Mouse (Mus musculus) heart, postnatal 4 days (tissue): ENCODE data around the gene Hbb-bh2. TPM values are rescaled to one million over a fixed set of nuclear protein-coding genes. Genes with fewer than 3 reads are reported as not detected.
"Not testable (repeated sequence)": the region's sequence is repeated elsewhere in the genome, so short reads cannot be mapped to it uniquely, and the experiment has no call there.

Source experiments
- DNase-seq: peaks from one replicate; pipeline ENCODE4 v3.0.0; 2021
- total RNA-seq, 2 experiments: library from RNA; stranded (reverse); gene quantifications; 2 replicates each; pipeline ENCODE4 v1.2.3; 2021

Gene Hbb-bh2
- not detected for total RNA-seq

DNA sequence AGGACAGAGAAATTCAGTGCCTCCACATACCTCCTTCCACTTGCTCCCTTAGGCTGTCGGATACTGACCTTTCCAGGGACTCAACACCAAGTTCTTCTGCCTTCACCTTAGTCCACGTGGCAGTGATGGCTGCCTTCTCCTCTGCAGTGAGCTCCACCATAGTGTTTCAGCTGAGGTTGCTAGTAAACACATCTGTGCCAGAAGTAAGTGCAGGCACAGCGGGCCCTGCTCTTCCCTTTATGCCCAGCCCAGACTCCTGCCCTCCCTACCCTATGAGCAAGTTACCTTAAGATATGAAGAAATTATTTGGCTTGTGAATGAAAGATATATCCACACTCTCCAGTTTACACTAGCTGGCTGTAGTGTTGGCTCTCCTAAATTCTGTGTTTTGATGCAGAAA, at the start of gene Hbb-bh2:
Gene Hbb-bh2, minus strand, starts transcription at position 253 of the 400 bp plus-strand sequence.
- DNase-seq: no peak

DNA sequence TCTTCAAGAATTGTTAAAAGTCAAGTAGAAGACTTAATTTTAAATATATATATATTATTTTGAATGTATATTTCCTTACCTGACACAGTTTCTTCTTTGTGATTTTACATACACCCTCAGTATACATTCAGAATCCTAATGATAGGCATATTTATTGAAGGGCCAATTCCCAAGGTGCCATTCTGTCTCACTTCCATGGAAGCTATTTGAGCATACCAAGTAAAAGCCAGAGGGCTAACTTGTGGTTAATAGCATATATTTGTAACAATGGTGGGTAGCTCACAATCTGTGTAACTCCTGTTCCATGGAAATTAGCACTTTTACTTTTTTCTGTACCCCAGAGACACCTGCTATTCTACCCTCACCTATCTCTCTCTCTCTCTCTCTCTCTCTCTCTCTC, 45.8 kb upstream of the Hbb-bh2 start, which contains the start of gene Olfr66:
Gene Olfr66, minus strand, starts transcription at position 101 of the 400 bp plus-strand sequence.
- DNase-seq: no peak

DNA sequence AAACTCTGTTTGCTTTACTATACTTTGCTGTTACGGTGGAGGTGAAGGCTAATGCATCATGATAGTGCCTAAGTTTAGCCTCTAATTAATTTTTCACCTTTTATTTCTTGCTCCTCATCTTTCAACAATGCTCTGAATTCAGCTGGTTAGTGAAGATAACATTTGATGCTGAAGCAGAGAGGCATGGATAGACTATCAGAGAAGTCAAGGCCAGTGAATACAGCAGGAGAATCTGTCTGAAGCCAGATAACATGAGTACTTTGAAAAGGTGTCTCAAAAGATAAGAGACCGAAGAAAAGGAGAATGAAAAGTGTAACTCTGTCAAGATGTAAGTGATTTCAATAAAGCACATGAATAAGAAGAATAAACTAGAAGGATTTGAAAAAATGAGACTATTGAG, 36.8 kb upstream of the Hbb-bh2 start:
- DNase-seq: no peak

DNA sequence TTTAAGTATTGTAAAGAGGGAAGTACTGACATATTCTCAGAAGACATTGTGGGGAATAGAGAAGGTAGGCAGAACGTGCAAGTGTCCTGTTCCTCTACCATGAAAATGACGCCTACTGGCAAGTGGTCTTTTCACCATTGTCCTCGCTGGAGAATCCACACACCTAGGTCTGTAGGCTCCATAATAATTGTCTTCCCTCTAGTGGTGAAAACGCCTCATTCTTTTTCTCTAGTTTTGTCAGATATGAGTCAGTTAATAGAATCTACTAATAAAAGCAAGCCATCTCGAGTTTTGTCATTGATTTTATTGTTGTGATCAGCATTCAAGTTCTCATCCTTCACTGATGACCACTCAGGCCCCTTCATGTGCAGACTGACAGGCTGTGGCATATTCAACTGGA, 34.1 kb upstream of the Hbb-bh2 start:
- DNase-seq: no peak

DNA sequence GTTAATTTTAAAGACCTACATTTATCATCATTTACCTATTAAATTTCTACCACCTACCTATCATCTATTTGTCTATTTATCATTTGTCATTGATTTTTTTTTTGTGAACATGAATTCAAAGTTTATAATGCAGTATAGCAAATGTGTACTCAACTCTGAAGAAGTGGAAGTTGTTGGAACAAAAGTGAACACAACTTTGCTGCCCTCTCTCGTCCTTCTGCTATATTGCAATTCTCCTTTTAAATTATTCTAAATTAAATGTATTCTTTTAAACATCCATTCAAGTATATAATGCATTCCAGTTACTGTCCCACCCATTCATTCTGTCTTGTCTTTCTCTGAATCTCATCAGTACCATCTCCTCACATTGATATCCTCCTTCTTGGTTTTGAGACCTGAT, 32.7 kb upstream of the Hbb-bh2 start:
- no peak for DNase-seq

DNA sequence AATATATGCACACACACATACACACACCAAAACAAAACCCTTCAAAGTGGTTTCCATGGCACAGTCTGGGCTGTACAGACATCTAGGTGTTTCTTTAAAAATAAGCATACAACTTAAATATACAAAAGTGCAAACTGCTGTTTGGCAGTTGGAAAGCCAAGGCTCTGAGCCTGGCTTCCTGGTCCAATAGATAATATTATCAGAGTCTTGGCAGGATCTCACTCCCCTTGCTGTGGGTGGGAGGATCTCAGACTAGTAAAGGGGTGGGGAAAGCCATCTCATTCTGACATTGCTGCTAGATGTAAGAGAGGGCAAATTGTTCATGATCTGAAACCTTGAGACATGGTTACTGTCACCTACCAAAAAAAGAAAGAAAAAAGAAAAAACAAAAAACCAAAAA, 30.3 kb upstream of the Hbb-bh2 start:
- no peak for DNase-seq

DNA sequence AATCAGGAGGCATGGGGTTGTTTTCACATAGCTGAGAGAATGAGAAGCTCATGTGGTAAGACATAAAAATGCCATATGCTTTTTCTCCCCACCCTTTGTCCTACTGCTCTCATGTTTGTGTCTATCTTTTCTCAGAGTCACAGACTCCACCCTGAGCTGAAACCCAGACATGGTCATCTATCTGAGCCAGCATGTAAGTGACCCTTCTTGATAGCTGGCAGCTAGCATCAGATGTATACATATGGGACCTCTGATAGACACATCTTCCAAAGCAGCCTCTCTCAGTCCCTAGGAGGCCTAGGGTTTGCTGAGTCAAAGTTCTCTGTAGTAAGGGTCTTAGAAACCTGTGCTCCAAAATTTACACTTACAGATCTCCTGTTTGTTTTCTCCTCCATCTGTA, 25.4 kb upstream of the Hbb-bh2 start:
- no peak for DNase-seq

DNA sequence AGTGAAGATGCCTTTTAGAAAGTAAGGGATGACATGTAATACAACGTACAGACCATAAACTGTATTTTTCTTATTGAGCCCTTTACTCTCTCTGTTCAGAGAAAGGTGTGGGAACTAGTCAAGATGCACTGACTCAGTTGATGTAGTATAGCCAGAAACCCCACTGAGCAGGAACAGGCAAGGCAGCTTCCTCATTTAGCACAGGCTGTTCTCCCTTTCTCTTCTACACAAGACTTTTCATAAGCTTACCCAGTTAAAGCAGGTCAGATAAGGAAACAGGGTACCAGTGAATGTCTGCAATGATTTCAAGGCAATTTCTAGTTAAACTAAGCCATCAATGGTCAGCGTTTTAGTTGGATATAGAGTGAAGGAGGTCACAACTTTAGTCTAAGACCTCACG, 21.2 kb upstream of the Hbb-bh2 start:
- DNase-seq: no peak

DNA sequence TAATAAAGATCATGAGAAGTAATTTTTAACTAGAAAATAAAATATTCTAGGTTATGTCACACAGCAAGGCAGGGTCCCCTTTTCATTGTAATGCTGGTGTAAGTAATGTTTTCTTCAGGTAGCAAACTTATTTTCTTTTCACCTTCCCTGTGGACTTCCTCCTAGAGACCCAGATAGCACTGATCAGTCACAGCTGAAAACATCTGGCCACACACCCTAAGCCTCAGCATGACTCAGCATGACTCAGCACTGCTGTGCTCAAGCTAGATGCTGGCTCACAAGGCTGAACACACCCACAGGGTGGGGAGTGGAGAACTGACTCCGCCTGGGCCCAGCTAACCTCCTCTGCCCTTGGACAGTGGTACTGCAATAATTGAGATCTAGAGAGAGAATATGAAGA, 20.5 kb upstream of the Hbb-bh2 start:
- peak; percentile 31 for DNase-seq

DNA sequence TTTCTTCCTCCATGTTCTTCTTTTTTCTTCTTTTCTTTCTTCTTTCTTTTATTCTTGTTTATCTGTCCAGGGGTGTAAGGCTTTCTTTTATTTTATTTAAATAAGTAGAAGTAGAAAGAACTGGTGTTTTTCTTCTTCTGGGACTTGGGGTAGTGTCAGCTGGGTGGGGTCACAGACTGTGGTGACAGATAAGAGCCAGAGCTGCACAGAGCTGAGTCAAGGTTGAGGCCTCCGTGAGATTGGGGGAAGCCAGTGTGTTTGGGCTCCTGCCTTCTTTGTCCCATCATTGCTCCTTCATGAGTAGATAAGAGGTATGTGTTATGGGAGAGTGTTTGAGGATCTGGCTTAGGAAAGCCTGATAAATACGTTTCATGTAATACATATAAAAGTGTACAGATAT, 18.8 kb upstream of the Hbb-bh2 start:
- DNase-seq: no peak

DNA sequence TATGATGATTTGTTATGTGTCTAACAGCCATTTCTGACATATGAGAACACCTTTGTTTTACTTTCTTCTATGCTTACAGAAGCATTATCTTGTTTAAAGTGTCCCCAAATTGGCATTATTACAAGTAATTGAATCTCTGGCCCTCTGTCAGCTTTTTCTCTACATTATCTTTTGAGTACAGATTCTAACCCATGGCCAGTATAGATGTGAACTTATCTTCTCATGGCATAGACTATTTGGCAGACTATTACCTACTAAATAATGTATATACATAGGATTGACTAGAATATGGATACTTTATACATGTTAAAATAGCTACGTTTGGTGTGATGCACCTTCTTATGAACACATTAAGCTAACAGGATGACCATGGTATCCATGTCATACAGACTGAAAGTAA, 14.3 kb upstream of the Hbb-bh2 start:
- no peak for DNase-seq

DNA sequence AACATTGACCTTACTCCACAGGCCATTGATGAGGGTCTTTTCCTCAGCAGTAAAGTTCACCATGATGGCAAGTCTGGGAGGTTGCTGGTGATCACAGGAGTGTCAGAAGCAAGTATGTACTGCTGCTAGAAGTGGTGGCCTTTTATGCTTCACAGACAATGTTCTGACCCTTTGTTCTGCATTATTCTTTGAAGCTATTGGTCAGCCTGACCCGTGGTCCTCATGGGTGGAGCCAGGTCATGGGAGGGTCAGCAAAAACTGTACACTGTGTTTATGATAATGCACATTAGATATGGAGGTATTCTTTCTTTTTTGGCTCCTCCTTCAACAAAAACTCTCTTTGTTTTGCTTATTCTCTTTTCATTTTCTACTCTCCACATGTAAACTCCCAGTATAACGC, 12.8 kb upstream of the Hbb-bh2 start, which contains the start of gene Hbb-y:
Gene Hbb-y, minus strand, starts transcription at position 127 of the 400 bp plus-strand sequence.
- DNase-seq: no peak

DNA sequence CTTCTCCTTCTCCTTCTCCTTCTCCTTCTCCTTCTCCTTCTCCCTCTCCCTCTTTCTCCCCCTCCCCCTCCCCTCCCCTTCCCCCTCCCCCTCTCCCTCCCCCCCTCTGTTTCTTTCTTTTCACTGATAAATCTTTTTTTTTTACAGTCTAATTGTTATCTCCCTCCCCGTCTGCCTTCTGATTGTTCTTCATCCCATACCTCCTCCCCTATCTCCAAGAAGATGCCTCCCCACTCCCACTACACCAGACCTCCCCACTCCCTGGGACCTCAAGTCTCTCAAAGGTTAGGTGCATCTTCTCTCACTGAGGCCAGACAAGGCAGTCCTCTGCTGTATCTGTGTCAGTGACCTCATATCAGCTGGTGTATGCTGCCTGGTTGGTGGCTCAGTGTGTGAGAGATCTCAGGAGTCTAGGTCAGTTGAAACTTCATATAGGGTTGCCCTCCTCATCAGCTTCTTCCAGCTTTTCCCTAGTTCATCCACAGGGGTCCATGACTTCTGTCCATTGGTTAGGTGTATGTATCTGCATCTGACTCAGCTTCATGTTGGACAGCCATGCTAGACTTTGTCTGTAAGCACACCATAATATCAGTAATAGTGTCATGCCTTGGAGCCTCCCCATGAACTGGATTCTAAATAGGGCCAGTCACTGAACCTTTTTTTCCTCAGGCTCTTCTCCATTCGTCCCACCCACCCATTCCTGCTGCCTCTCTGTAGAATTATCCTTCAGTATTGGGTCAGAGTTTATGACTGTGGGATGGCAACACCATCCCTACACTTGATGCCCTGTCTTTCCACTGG, 4.4 kb upstream of the Hbb-bh2 start:
- no peak for DNase-seq

DNA sequence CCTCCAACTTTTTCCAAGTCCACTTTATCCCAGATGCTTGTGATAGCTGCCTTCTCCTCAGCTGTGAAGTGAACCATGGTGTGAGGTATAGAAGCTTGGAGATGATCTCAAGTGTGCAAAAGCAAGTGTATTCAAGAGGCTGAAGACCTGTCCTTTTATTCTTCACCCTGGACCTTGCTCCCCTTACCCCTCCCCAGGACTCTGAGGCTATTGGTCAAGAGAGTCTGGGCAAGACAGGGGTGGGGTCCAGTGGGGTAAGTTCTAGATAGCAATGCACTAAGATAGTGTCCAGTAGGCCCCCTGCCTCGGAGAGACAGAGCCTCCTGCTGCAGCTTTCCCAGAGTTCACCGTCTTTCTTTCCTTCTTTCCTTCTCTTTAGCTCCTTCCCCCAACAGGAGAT, 2.7 kb upstream of the Hbb-bh2 start, which contains the start of gene Hbb-bh1:
Gene Hbb-bh1, minus strand, starts transcription at position 131 of the 400 bp plus-strand sequence.
- no peak for DNase-seq

DNA sequence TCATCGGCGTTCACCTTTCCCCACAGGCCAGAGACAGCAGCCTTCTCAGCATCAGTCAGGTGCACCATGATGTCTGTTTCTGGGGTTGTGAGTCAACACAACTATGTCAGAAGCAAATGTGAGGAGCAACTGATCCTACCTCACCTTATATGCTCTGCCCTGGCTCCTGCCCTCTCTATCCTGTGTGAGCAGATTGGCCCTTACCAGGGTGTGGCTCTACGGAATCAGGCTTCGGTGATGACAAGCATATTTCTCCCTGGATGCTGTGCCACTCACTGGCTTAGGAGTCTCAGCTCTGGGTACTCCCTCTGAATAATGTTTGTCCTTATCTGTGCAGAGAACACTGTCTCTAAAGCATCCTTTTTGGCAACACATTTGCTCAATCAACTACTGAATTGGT, 12.5 kb downstream of the Hbb-bh2 start, which contains the start of gene Hbb-bs:
Gene Hbb-bs, minus strand, starts transcription at position 289 of the 400 bp plus-strand sequence.
- DNase-seq: no peak

DNA sequence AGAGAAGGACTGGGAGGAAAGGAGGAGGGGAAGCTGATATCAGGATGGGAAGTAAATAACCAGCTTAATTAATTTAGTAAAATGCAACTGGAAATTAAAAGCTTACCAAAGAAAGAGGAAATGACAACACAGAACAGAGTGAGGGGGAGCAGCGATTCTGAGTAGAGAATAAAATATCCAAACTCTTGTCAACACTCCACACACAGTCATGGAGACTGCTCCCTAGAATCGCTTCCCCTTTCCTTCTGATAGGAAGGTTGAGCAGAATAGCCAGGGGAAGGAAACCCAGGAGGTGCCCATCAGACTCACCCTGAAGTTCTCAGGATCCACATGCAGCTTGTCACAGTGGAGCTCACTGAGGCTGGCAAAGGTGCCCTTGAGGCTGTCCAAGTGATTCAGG, 13.2 kb downstream of the Hbb-bh2 start:
- not testable (repeated sequence) for DNase-seq

DNA sequence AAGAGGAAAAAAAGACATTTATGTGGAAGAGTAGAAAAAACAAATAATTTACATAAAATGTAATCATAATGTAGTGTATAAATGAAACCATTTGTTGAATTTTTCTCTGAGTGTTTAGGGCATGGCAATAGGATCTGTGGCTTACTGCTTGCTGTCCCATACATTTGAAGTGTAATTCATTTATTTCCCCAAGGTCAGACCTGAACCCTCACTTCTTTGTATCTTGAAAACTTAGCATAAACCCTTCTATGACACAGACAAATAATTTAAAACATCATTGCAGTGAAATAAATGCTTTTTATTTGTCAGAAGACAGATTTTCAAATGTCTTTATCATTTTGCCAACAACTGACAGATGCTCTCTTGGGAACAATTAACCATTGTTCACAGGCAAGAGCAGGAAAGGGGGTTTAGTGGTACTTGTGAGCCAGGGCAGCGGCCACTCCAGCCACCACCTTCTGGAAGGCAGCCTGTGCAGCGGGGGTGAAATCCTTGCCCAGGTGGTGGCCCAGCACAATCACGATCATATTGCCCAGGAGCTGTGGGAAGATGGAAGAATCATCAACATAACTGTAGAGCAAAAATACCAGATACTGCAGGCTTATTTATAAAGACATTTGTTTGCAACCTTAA, 13.9 kb downstream of the Hbb-bh2 start:
- no peak for DNase-seq

DNA sequence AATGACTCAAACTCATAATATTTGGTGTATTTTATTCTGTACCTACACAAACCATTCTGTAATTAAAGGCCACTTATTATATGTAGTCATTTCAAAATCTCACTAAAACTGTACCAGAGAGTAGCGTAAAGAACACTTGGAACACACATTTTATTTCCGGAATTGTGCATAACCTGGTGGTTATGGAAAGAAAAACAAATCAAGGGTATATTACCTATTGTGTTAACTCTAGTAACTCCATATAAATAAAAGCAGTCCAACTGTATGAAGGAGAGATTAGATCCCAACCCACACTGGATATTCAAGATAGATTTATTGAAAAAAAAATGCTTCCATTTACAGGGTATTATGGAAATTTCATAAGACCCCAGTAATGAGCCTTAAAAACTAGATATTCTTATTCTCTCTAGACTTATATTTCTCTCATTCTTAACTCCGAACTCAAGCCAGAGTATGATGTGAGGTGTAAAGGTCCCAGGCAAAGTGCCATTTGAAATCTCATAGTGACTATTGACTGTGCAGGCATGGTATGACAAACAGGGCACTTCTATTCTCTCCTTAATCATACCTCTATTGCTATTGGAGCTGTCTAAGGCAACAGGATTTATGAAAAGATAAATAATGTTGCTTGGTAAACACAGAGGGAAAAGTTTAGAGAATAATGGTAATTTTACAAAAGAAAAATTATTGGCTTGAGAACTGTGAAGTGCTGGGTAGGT, 14.6 kb downstream of the Hbb-bh2 start:
- no peak for DNase-seq

DNA sequence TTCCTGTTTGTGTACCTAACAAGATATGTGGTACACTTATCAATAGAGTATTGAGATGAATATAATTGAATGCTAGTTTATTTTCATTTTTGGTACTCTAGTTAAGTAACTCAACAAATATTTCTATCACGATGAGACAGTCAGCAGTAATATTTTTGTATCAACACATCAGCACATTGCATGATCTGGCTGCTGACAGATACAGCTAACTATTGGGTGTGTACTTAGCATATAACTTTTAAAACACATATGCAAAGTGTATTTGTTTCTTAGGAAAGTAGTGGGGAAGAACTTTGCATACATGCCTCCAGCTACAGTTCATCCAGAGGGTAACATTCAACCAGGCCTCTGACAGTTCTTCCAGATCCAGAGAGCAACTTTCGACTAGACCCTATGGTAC, 15.7 kb downstream of the Hbb-bh2 start:
- DNase-seq: no peak

DNA sequence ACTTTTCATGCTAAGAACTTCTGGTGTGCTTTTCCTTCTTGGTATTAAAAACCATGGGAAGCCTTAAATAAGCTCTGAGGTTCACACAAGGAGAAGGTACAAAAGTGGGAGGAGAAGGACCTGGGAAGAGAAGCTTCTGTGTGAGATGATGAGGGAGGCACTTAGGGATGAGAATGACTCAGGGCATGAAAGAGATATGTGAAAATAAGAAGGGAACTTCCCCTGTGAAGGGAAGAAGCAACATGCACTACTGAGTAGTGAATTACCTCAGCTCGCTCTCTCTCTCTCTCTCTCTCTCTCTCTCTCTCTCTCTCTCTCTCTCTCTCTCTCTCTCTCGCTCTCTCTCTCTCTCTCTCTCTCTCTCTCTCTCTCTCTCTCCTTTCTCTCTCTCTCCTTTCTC, 25.2 kb downstream of the Hbb-bh2 start:
- not testable (repeated sequence) for DNase-seq

DNA sequence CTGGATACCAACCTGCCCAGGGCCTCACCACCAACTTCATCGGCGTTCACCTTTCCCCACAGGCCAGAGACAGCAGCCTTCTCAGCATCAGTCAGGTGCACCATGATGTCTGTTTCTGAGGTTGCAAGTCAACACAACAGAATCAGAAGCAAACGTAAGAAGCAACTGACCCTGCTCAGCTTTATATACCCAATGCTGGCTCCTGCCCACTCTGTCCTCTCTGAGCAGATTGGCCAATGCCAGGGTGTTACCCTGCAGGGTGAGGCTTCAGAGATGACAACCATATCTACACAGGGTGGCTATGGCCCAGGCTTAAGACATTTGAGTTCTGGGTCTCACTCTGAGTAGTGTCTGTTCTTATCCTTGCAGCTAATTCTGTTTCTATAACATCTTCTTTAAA, 26.6 kb downstream of the Hbb-bh2 start, which contains the start of gene Hbb-bt:
Gene Hbb-bt, minus strand, starts transcription at position 231 of the 400 bp plus-strand sequence.
- DNase-seq: no peak

DNA sequence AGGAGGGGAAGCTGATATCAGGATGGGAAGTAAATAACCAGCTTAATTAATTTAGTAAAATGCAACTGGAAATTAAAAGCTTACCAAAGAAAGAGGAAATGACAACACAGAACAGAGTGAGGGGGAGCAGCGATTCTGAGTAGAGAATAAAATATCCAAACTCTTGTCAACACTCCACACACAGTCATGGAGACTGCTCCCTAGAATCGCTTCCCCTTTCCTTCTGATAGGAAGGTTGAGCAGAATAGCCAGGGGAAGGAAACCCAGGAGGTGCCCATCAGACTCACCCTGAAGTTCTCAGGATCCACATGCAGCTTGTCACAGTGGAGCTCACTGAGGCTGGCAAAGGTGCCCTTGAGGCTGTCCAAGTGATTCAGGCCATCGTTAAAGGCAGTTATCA, 27.2 kb downstream of the Hbb-bh2 start:
- DNase-seq: not testable (repeated sequence)

DNA sequence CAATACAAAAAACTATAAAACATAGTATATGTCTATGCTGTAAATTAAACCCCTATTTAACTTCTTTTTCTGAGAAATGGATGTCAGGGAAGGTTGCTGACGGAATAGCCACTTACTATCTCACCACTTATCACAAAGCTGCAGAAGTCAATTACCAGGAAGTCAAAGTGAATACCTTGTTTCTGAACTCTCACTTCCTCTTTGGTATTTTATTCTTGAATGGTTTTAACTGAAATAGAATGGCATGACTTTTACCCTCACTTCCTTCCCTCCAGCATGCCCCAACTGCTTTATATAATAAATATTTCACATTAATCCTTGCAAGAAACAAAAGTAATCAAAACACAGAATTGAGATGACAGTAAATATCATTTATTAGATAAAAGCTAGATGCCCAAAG, 28.1 kb downstream of the Hbb-bh2 start:
- DNase-seq: no peak
